Mouse (Mus musculus): ENCODE measurements around the gene Vash1.

- TF ChIP-seq CTCF (IDR thresholded peaks at IDR 0.05; ENCODE audit: low read depth) (no peak), EP300 (IDR thresholded peaks at IDR 0.05; ENCODE audit: low read depth) (no peak)
Measured at GRCm38 (mm10) chr12:86699965-86700926, 21.7 kb downstream of the Vash1 start.

Measured in liver, embryonic 14.5 days (tissue).